Mouse (Mus musculus) cerebellum, adult 9-11 months (tissue): Measurements from ENCODE around the gene Zer1.
"Not testable (repeated sequence)": the region's sequence is repeated elsewhere in the genome, so short reads cannot be mapped to it uniquely, and the experiment has no call there.

Source experiments
- DNase-seq: peaks from one replicate; pipeline ENCODE4 v3.0.0; 2022

Zer1 gene

GRCm38 (mm10) chr2:30124472-30125274 lies at the start of gene Zer1:
TSS of gene Zer1 (minus strand) at chr2:30124585.
- peak; percentile 96 for DNase-seq

GRCm38 (mm10) chr2:30173541-30174240 lies 49.3 kb upstream of the Zer1 start:
- peak; percentile 55 for DNase-seq

- DNase-seq, result no peak
Observed at GRCm38 (mm10) chr2:30171997-30172382, 47.6 kb upstream of the Zer1 start.

GRCm38 (mm10) chr2:30171371-30171996 lies 47.1 kb upstream of the Zer1 start, which contains the start of gene Endog:
TSS of gene Endog (plus strand) at chr2:30171493.
- DNase-seq, result peak; percentile 96

- DNase-seq, result no peak
Observed at GRCm38 (mm10) chr2:30166677-30167076, 42.3 kb upstream of the Zer1 start.

GRCm38 (mm10) chr2:30164340-30164932 lies 40.1 kb upstream of the Zer1 start:
- DNase-seq, result no peak

GRCm38 (mm10) chr2:30161809-30162208 lies 37.4 kb upstream of the Zer1 start:
- no peak for DNase-seq

- not testable (repeated sequence) for DNase-seq
Observed at GRCm38 (mm10) chr2:30159871-30160270, 35.5 kb upstream of the Zer1 start.

- DNase-seq, result no peak
Observed at GRCm38 (mm10) chr2:30152616-30153015, 28.2 kb upstream of the Zer1 start.

GRCm38 (mm10) chr2:30151840-30152239 lies 27.5 kb upstream of the Zer1 start:
- DNase-seq, result no peak

- no peak for DNase-seq
Observed at GRCm38 (mm10) chr2:30147466-30147865, 23.1 kb upstream of the Zer1 start.

GRCm38 (mm10) chr2:30144436-30144835 lies 20.1 kb upstream of the Zer1 start:
- no peak for DNase-seq

GRCm38 (mm10) chr2:30140021-30140420 lies 15.6 kb upstream of the Zer1 start:
- peak; percentile 79 for DNase-seq

GRCm38 (mm10) chr2:30136458-30136857 lies 12.1 kb upstream of the Zer1 start:
- DNase-seq, result no peak

GRCm38 (mm10) chr2:30134928-30135620 lies 10.7 kb upstream of the Zer1 start:
- DNase-seq, result no peak

GRCm38 (mm10) chr2:30134378-30134711 lies 10.0 kb upstream of the Zer1 start:
- DNase-seq, result no peak

GRCm38 (mm10) chr2:30133613-30134377 lies 9.4 kb upstream of the Zer1 start, which contains the start of gene Tbc1d13:
TSS of gene Tbc1d13 (plus strand) at chr2:30133746.
- DNase-seq, result peak; percentile 97

- DNase-seq, result no peak
Observed at GRCm38 (mm10) chr2:30132801-30133612, 8.6 kb upstream of the Zer1 start.

- DNase-seq, result not testable (repeated sequence)
Observed at GRCm38 (mm10) chr2:30131240-30131639, 6.9 kb upstream of the Zer1 start.

- no peak for DNase-seq
Observed at GRCm38 (mm10) chr2:30130156-30130555, 5.8 kb upstream of the Zer1 start.

- no peak for DNase-seq
Observed at GRCm38 (mm10) chr2:30128789-30129188, 4.4 kb upstream of the Zer1 start.
